Mouse (Mus musculus) megakaryocyte, adult 5-6 weeks (primary cell): ENCODE data around the gene Alpk3. TPM values are rescaled to one million over a fixed set of nuclear protein-coding genes. Genes with fewer than 3 reads are reported as not detected.
A peak's percentile ranks its signal among the peaks of the same experiment; 100 is the strongest.

Source experiments
- ATAC-seq: 2 replicates; pipeline ENCODE4 v1.8.0; 2016; ENCODE audit warnings: mild to moderate bottlenecking, inconsistent platforms; ENCODE audit not compliant: poor library complexity, severe bottlenecking
- total RNA-seq, 2 experiments: library from RNA; stranded (forward) in 1 of 2; stranded (reverse) in 1 of 2; fragments of 153-499, 151-499 nt in 1 of 2; fragments of 221-1000, 200-1000 nt in 1 of 2; gene quantifications; 2 replicates each; pipeline versions ENCODE4 v1.2.3 to v1.2.4; 2015 to 2017

Alpk3 gene
- total RNA-seq (2015) (not detected in 2 replicates), total RNA-seq (2017) (under 0.01 TPM in 1 of 2 replicates, not detected in the other)

GRCm38 (mm10) chr7:81057471-81057870 lies at the start of gene Alpk3:
Alpk3 (plus strand) TSS chr7:81057600.
- no peak for ATAC-seq

DNA sequence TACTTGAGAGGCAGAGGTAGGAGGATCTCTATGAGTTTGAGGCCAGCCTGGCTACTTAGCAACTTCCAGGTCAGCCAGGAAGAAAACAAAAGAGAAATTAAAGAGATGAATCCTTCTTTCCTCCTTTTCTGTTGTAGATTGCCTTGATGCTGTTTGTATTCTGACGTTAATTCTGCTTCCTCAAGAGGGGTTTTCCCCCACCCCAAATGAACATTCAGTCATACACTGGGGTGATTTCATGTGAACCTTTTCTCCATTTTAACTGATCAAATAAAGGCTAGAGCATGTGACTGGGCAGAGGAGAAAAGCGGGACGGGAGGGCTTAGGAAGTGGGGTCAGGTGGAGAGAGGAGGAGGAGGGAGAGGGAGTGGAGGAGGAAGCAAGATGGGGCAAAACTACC lies 49.1 kb upstream of the Alpk3 start:
- no peak for ATAC-seq

- ATAC-seq, result no peak
These were observed 45.8 kb upstream of the Alpk3 start for GRCm38 (mm10) chr7:81011576-81011975.

DNA sequence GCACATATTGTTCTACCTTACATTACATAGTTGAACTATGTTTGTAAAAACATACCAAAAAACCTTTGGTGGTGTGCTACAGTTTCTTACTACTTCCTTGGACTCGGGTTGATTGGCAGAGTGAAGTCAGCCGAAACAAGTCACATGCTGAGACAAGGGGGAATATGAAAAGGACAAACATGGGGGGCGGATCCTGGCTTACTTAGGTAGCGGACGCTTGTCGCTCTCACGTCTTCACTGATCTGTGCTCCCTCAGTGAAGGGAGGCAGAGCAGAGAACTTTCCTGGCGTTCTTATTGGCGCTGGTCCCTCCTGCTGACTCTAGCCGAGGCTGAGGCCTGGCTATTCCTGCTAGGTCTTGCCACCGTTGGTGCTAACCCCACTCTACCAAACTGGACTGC lies 37.1 kb upstream of the Alpk3 start:
- ATAC-seq, result no peak

DNA sequence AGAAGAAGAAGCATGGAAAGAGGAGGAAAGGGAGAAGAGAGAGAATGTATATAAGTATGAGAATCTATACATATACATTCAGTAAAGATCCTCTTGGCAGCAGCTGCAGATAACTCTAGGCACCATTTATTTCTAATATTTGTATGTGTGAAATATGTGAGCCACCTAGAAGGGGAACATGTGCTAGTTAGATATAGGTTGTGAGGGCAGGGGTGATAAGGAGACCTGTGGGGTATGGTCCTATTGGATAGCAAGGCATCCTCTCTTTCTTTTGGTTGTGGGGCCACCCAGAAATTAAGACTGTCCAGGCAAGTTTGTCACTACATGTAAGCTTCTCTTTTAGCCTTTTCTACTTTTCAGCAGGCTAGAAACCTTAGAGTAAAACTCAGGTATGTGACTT lies 34.7 kb upstream of the Alpk3 start:
- ATAC-seq, result no peak

DNA sequence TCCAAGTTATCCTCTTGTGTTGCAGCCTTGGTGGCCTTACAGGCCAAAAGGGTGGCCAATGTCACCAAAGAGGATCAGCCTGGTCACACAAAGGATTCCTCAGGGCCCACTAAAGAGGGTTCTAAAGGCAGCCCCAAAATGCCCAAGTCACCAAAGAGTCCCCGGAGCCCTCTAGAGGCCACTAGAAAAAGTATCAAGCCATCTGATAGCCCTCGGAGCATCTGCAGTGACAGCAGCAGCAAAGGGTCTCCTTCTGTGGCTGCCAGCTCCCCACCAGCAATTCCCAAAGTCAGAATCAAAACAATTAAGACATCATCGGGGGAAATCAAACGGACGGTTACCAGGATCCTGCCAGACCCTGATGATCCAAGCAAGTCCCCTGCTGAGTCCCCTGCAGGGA lies 33.3 kb upstream of the Alpk3 start:
- ATAC-seq, result no peak

GRCm38 (mm10) chr7:81024651-81025050 lies 32.7 kb upstream of the Alpk3 start:
- ATAC-seq, result no peak

GRCm38 (mm10) chr7:81025751-81026150 lies 31.6 kb upstream of the Alpk3 start:
- no peak for ATAC-seq

DNA sequence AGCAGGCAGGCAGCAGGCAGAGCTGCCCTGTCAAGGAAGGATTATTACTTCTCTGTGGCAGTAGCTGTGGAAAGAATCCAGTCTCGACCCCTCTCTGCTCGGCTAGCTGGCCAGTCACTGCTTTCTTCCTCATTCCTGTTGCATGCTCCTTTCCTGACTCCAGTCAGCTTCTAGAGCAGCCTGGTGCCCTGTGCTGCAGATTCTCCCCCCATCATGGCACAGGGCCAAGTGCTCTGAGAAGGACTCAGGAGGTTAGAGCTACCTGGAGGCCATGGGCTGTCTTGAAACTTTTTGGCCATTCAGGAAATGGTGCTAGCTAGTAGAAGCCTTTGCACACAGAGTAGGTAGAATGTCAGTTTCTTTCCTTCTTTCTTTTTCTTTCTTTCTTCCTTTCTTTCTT lies 17.7 kb upstream of the Alpk3 start:
- no peak for ATAC-seq

DNA sequence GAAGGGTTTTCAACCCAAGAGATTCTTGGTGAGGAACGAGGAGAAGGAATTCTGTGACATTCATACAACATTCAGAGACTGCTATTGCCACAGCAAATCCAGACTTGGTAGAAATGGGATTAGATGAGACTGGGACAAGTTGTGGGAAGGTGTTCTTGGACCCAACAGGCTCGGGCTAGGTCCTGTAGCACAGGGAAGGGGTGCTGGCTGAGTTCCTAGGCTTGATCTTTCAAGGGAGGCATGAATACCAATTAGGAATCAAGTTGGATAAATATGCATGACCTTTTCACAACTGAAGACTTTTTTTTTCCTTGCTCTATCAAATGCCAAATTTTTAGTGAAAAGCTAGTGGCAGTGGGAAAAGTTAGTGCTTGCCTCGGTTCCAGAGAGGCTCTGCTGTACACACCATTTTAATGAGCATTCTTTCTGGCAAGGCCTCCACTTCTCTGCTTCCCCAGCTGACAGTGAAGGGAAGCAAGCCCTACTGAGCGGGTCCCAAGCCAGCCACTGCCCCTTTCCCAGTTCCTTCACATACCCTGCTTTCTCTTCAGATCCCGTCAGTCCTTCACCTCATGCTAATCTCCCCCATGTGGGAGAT lies 14.3 kb upstream of the Alpk3 start:
- no peak for ATAC-seq

- no peak for ATAC-seq
These were observed 9.6 kb upstream of the Alpk3 start for GRCm38 (mm10) chr7:81047847-81048246.

GRCm38 (mm10) chr7:81048513-81048912 lies 8.9 kb upstream of the Alpk3 start:
- ATAC-seq, result no peak

DNA sequence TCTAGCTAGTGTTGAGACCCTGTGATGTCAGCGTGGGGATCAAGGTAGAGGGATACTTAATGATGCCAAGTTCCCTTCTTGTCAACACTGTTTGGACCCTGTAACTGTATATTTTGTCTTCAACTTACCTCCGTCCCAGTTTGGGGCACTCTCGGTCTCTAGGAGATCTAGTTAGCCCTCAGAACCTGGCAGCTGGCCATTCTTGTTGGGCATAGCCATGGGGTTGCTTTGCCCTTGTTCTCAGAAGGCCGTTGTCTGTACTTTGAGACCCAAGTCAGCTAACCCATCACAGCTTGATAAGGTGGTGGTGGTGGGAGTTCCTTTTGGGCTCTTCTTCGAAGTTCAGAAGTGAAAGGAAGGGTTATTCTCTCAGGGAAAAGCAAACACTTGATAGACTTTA lies 7.4 kb upstream of the Alpk3 start:
- ATAC-seq, result no peak

GRCm38 (mm10) chr7:81055709-81056370 lies 1.6 kb upstream of the Alpk3 start:
- ATAC-seq, result no peak

- ATAC-seq, result no peak
These were observed 706 bp downstream of the Alpk3 start for GRCm38 (mm10) chr7:81057901-81058711.

DNA sequence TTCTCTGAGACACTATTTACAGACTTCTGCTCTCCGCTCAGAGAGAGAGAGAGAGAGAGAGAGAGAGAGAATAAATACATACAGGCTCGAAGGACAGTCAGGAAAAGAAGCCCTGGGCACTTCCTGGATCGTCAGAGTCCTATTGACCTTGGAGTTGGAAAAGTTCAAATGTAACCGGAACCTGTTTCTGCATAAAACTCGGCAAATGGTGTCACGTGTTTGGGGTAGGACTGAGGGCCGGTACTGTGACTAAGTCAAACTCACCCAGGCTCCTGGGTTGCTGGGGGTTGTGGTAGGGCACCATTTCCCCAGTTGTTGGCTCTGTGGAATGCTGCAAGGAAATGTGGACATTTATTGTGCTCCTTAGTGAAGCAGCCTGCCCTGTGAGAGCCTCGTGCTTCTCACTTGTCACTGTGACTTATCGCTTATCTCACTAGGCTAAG lies 1.3 kb downstream of the Alpk3 start:
- no peak for ATAC-seq

DNA sequence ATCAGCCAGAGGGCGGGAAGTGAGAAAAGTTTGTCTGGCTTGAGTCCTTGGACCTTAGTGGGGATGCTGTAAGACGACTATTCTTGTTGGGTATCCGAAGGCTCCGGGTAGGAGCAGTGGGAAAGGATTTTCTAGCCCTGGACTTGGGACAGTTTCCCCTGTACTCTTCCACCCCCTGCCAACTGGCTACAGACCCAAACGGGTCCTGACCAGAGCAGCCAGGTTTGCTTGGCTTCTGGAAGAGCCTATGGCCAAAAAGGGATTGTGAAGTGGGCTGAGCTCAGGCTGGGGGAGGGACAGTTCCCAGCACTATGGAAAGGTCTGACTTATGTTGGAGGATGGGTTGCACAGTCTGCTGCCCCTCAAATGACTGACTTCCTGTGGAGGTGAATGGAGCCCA lies 2.0 kb downstream of the Alpk3 start:
- no peak for ATAC-seq

DNA sequence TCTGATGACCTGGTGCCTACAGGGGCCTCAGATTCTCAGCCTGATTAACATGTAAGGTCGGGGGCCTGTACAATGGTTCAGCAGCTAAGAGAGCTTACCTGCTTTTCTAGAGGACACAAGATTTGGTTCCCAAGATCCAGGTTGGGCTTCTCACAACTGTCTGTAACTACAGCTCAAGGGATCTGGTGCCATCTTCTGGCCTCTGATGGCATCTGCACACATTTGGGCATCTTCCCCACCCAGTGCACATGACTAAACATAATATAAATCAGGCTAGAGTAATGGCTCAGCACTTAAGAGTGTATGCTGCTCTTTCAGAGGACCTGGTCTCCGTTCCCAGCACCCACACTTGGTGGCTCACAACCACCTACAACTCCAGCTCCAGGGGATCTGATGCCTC lies 3.5 kb downstream of the Alpk3 start:
- peak; percentile 81 for ATAC-seq

DNA sequence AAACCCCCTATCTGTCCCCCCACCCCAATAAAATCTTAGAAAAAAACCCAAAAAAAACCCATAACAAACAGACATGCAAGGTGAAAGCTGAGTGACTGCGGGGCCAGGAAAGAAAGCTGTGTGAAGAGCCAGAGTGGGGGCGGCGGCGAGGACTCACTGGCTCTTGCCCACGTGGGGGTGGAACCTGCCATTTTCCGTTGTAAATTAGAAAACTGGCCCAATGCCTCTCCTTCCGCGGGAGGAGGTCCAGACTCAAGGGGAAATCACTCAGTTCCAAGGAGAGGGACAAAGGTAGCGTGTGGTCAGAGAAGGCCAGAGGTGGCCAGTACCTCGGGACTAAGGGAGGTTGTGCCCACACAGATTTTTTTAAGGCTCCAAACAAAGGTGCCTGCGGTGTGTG lies 4.5 kb downstream of the Alpk3 start:
- no peak for ATAC-seq

DNA sequence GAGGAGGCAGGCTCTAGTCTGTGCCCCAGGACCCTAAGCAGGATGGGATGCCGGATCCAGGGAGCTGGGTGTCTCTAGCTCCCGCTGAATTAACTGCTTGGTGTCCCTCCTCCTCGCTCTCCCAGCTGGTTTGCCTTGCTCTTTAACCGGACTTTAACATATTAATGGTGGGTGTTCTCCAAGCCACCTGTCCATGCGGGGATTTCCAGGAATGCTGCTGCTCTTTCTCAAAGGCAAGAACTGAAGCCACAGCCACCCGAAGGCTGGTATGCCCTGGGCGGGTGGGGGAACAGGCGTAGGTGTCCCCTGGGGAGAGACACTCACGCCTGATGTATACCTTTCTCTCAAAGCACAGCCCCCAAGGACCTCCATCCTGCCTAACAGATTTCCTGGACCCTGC lies 5.9 kb downstream of the Alpk3 start:
- no peak for ATAC-seq

- no peak for ATAC-seq
These were observed 9.3 kb downstream of the Alpk3 start for GRCm38 (mm10) chr7:81066714-81067113.

DNA sequence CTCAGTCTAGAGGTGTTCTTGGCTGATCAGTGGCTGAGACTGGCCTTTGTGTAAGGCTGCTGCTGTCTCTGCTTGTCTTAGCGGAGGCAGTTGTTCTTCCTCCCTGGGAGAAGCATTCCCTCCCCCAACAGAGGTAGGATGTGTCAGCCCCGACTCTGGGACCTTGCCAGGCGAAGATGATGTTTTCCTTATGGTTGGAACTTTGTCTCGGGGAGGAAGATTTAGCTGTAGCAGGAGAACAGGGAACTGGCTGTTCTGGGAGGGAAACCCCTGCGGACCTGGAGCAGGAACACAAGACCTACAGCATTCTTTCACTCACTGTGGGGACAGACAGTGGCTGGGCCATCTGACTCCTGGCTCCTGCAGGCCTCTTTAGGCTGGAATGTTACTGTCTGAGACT lies 15.1 kb downstream of the Alpk3 start:
- ATAC-seq, result no peak
